Mouse (Mus musculus) frontal cortex, postnatal 36 days (tissue): Measurements from ENCODE around the gene Spata5.

ENCODE experiments used
- DNase-seq, 2 experiments: peaks; one replicate each; pipeline ENCODE4 v3.0.0; 2022; ENCODE audit warnings: low spot score in 2 of 2

The Spata5 gene

DNA sequence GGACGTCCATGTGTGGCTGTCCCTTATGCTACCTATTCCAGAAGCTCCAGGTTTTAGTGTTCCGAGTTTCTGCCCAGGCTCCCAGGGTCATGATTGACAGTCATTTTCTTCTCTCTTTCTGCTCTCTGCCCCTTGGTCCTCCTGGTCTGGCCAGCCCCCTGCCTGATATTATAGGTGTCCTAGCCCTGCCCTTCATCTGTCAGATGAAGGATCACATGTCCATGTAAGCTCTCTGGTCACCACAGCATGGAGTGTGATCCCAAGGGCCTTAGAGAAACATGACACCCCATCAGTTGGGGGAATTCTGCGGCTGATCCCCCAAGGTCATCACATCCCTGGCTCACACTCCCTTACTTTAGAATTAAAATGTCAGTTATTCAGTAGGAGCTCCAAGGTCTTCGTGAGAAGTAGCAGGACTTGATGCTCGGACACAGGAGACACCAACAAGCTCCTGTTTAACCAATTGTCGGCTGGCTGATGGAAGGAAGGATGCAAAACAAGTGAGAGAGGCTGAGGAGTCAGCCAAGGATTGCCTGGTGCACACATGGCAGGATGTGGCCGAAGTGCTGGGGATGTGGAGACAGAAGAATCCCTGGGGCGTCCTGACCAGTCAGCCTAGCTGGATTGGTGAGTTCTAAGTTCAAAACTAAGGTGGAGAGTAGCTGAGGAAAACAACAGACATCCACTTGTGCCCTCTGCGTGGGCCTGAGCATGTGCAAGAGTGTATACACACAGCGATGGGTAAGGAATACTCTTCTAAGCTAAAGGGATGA lies 195.4 kb downstream of the Spata5 start:
- no peak for DNase-seq

- no peak for DNase-seq
Observed at GRCm38 (mm10) chr3:37616586-37617547, 197.2 kb downstream of the Spata5 start.
